Mouse (Mus musculus) midbrain, embryonic 11.5 days (tissue): Measurements from ENCODE around the gene Arf5. TPM values are rescaled to one million over a fixed set of nuclear protein-coding genes. Genes with fewer than 3 reads are reported as not detected.

Experiments
- ATAC-seq: fragments of 200-750 bp; cut with Nextera tagmentation; 2 replicates; pipeline ENCODE4 v1.8.0; 2017; ENCODE audit warnings: moderate TSS enrichment, moderate library complexity; ENCODE audit not compliant: low FRiP score
- DNase-seq: peaks from one replicate; pipeline ENCODE4 v3.0.0; 2015; ENCODE audit warnings: low spot score; ENCODE audit errors: missing footprints
- H3K27ac ChIP-seq: fragments of 300-500 bp; sonication (generic); 2 replicates; pipeline ENCODE4 v1.5.1; 2014; ENCODE audit warnings: low read depth, low read length
- H3K27me3 ChIP-seq: fragments of 300-500 bp; sonication (generic); 2 replicates; pipeline ENCODE4 v1.6.1; 2014; ENCODE audit warnings: mild to moderate bottlenecking, low read length, moderate library complexity, mixed read lengths; ENCODE audit not compliant: control insufficient read depth, insufficient read depth
- H3K36me3 ChIP-seq: fragments of 300-500 bp; sonication (generic); 2 replicates; pipeline ENCODE4 v1.6.1; 2014; ENCODE audit warnings: mild to moderate bottlenecking, low read length, moderate library complexity, mixed read lengths; ENCODE audit not compliant: control insufficient read depth, insufficient read depth
- H3K4me1 ChIP-seq: fragments of 300-500 bp; sonication (generic); 2 replicates; pipeline ENCODE4 v1.6.1; 2014; ENCODE audit warnings: low read length; ENCODE audit not compliant: control insufficient read depth, insufficient read depth
- H3K4me2 ChIP-seq: fragments of 300-500 bp; sonication (generic); 2 replicates; pipeline ENCODE4 v1.6.1; 2014; ENCODE audit warnings: mild to moderate bottlenecking, moderate library complexity
- H3K4me3 ChIP-seq: fragments of 300-500 bp; sonication (generic); 2 replicates; pipeline ENCODE4 v1.5.1; 2014; ENCODE audit warnings: low read depth, low read length
- H3K9ac ChIP-seq: fragments of 300-500 bp; sonication (generic); 2 replicates; pipeline ENCODE4 v1.6.1; 2014; ENCODE audit warnings: low read length
- H3K9me3 ChIP-seq: fragments of 300-500 bp; sonication (generic); 2 replicates; pipeline ENCODE4 v1.6.1; 2016; ENCODE audit warnings: low read length; ENCODE audit not compliant: control insufficient read depth
- WGBS: fragments of 180-500 bp; shearing (Covaris S2); extraction: QIAGEN DNeasy Blood & Tissue Kit; methylation state at CpG from one replicate; pipeline ENCODE4 v1.1.7; 2014; 5-methylcytosine and 5-hydroxymethylcytosine counted together
- polyA plus RNA-seq: library from polyadenylated mRNA; unstranded; fragments of >200 nt; fragmentation: Nextera tagmentation; extraction: Ambion mirVana; gene quantifications from 2 replicates; pipeline ENCODE4 v1.2.1, GENCODE M21; 2014

Arf5 gene
- polyA plus RNA-seq, 1 experiment from 2014 or later, result 332 TPM

GRCm38 (mm10) chr6:28399791-28400190 lies 23.6 kb upstream of the Arf5 start:
- H3K36me3 ChIP-seq, result no peaks in the 10 kb centered on the region
- no peak overlapping the region for H3K9ac ChIP-seq
- no peak overlapping the region for H3K4me2 ChIP-seq
- 93% methylated on average over 4 of the region's 4 CpGs for WGBS
- no peak overlapping the region for H3K4me3 ChIP-seq
- DNase-seq (no peak), ATAC-seq (no peak)
- H3K4me1 ChIP-seq, result peaks cover 2% of the 10 kb centered on the region; the same call in 1 of the 2 replicates
- H3K27me3 ChIP-seq, result 0 out of 2 replicates have a peak, but pooled peaks cover 2% of the 10 kb centered on the region
- no peak overlapping the region for H3K27ac ChIP-seq
- peaks cover 4% of the 10 kb centered on the region for H3K9me3 ChIP-seq

- no peak for ATAC-seq
- WGBS, result 89% methylated on average over 9 of the region's 9 CpGs
- Histone ChIP-seq H3K4me1 (no peaks in the 10 kb centered on the region), H3K4me2 (no peak overlapping the region), H3K9me3 (no peaks in the 10 kb centered on the region), H3K36me3 (no peaks in the 10 kb centered on the region), H3K27me3 (no peaks in the 10 kb centered on the region), H3K4me3 (no peak overlapping the region), H3K9ac (no peak overlapping the region), H3K27ac (no peak overlapping the region)
- DNase-seq, result peak; percentile 19
Measured at GRCm38 (mm10) chr6:28410053-28410452, 13.3 kb upstream of the Arf5 start.

- DNase-seq (peak; percentile 76), ATAC-seq (no peak)
- H3K9ac ChIP-seq, result no peak overlapping the region
- H3K9me3 ChIP-seq, result no peaks in the 10 kb centered on the region
- no peaks in the 10 kb centered on the region for H3K27me3 ChIP-seq
- H3K4me1 ChIP-seq, result no peaks in the 10 kb centered on the region
- H3K36me3 ChIP-seq, result peaks cover 3% of the 10 kb centered on the region; the same call in 1 of the 2 replicates
- H3K4me3 ChIP-seq, result no peak overlapping the region
- 79% methylated on average over 2 of the region's 2 CpGs for WGBS
- H3K4me2 ChIP-seq, result no peak overlapping the region
- H3K27ac ChIP-seq, result no peak overlapping the region
Measured at GRCm38 (mm10) chr6:28411236-28411635, 12.1 kb upstream of the Arf5 start.

- no peak overlapping the region for H3K9ac ChIP-seq
- H3K27me3 ChIP-seq, result no peaks in the 10 kb centered on the region
- H3K4me2 ChIP-seq, result no peak overlapping the region
- H3K36me3 ChIP-seq, result peaks cover 3% of the 10 kb centered on the region; the same call in 1 of the 2 replicates
- 78% methylated on average over 4 of the region's 4 CpGs for WGBS
- ATAC-seq (no peak), DNase-seq (no peak)
- H3K4me1 ChIP-seq, result peaks cover 16% of the 10 kb centered on the region
- H3K9me3 ChIP-seq, result no peaks in the 10 kb centered on the region
- no peak overlapping the region for H3K27ac ChIP-seq
- H3K4me3 ChIP-seq, result no peak overlapping the region
Measured at GRCm38 (mm10) chr6:28416981-28417380, 6.4 kb upstream of the Arf5 start.

- no peak overlapping the region for H3K4me2 ChIP-seq
- peaks cover 16% of the 10 kb centered on the region for H3K4me1 ChIP-seq
- no peaks in the 10 kb centered on the region for H3K9me3 ChIP-seq
- H3K4me3 ChIP-seq, result no peak overlapping the region
- H3K27me3 ChIP-seq, result no peaks in the 10 kb centered on the region
- DNase-seq (no peak), ATAC-seq (no peak)
- no peak overlapping the region for H3K9ac ChIP-seq
- H3K27ac ChIP-seq, result no peak overlapping the region
- 88% methylated on average over 14 of the region's 14 CpGs for WGBS
- peaks cover 3% of the 10 kb centered on the region; the same call in 1 of the 2 replicates for H3K36me3 ChIP-seq
Measured at GRCm38 (mm10) chr6:28418449-28418848, 4.9 kb upstream of the Arf5 start.

- H3K4me2 ChIP-seq, result no peak overlapping the region
- peaks cover 3% of the 10 kb centered on the region; the same call in 1 of the 2 replicates for H3K36me3 ChIP-seq
- no peaks in the 10 kb centered on the region for H3K9me3 ChIP-seq
- no peak for DNase-seq
- H3K27me3 ChIP-seq, result no peaks in the 10 kb centered on the region
- 0 out of 2 replicates have a peak overlapping the region, but pooled peaks have one; percentile 16 for H3K9ac ChIP-seq
- WGBS, result 86% methylated on average over 2 of the region's 2 CpGs
- H3K4me3 ChIP-seq, result no peak overlapping the region
- no peak for ATAC-seq
- no peak overlapping the region for H3K27ac ChIP-seq
- H3K4me1 ChIP-seq, result peaks cover 22% of the 10 kb centered on the region
Measured at GRCm38 (mm10) chr6:28419673-28420072, 3.7 kb upstream of the Arf5 start.

- Histone ChIP-seq H3K9me3 (no peaks in the 10 kb centered on the region), H3K36me3 (peaks cover 3% of the 10 kb centered on the region), H3K9ac (no peak overlapping the region), H3K4me2 (peak overlapping the region; percentile 94), H3K4me1 (peaks cover 27% of the 10 kb centered on the region), H3K27me3 (no peaks in the 10 kb centered on the region), H3K27ac (no peak overlapping the region), H3K4me3 (peak overlapping the region; percentile 59)
- ATAC-seq (no peak), DNase-seq (no peak)
- WGBS, result 82% methylated on average over 17 of the region's 17 CpGs
Measured at GRCm38 (mm10) chr6:28420361-28420760, 3.0 kb upstream of the Arf5 start.

- H3K27ac ChIP-seq, result no peak overlapping the region
- H3K9me3 ChIP-seq, result no peaks in the 10 kb centered on the region
Measured at GRCm38 (mm10) chr6:28420865-28421264, 2.5 kb upstream of the Arf5 start.

GRCm38 (mm10) chr6:28421469-28422000 lies 1.8 kb upstream of the Arf5 start:
- Histone ChIP-seq H3K4me2 (peak overlapping the region; percentile 94), H3K4me1 (peaks cover 27% of the 10 kb centered on the region), H3K9me3 (no peaks in the 10 kb centered on the region), H3K27me3 (no peaks in the 10 kb centered on the region), H3K36me3 (no peaks in the 10 kb centered on the region; the same call in 1 of the 2 replicates), H3K4me3 (peak overlapping the region; percentile 59), H3K27ac (no peak overlapping the region), H3K9ac (peak overlapping the region; percentile 70)
- peak; percentile 99 for DNase-seq
- WGBS, result under 1% methylated on average over 27 of the region's 27 CpGs
- ATAC-seq, result peak; percentile 81

More at GRCm38 (mm10) chr6:28420865-28421264, 2.5 kb upstream of the Arf5 start:
- DNase-seq, result no peak
- no peaks in the 10 kb centered on the region for H3K27me3 ChIP-seq
- H3K4me1 ChIP-seq, result peaks cover 27% of the 10 kb centered on the region
- H3K36me3 ChIP-seq, result no peaks in the 10 kb centered on the region; the same call in 1 of the 2 replicates
- peak overlapping the region; percentile 94 for H3K4me2 ChIP-seq
- 22% methylated on average over 13 of the region's 13 CpGs for WGBS
- H3K4me3 ChIP-seq, result peak overlapping the region; percentile 59
- ATAC-seq, result no peak
- H3K9ac ChIP-seq, result peak overlapping the region; percentile 70
